Mouse (Mus musculus): ENCODE results near the gene Ccdc51. TPM values are rescaled to one million over a fixed set of nuclear protein-coding genes. Genes with fewer than 3 reads are reported as not detected.

Gene Ccdc51
- total and polyA plus RNA-seq, 2 experiments from 2014 or later, result 7.2 to 12.2 TPM

DNA sequence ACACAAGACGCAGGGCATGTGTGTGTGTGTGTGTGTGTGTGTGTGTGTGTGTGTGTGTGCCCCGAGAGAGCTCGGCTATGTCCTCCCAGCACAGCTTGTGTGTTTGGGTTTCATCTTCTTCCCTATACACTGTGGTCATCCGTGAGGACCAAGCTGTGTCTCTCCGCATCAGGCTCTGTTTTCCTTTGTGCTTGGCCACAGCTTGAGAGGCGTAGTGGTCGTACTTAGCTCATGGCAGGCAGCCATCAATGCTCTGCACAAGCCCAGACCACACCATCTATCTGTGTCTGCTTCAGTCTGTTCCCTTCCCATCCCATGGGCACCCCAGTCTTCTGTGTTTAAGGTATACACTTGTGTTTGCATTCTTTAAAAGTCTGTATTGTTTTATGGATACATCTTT lies 40.9 kb upstream of the Ccdc51 start:
- Histone ChIP-seq H3K27me3 (ENCODE audit: insufficient read depth, low read length) (no peaks in the 10 kb centered on the region), H3K9me3 (ENCODE audit: low read length) (no peaks in the 10 kb centered on the region), H3K27ac (ENCODE audit: low read depth, low read length) (no peak overlapping the region), H3K4me3 (ENCODE audit: low read depth, low read length) (no peak overlapping the region), H3K36me3 (ENCODE audit: insufficient read depth) (no peaks in the 10 kb centered on the region), H3K9ac (no peak overlapping the region), H3K4me2 (ENCODE audit: low read depth) (no peak overlapping the region), H3K4me1 (ENCODE audit: insufficient read depth) (0 out of 2 replicates have a peak, but pooled peaks cover 2% of the 10 kb centered on the region)
- DNase-seq (no peak), ATAC-seq (no peak)
- 59% methylated on average over 7 of the region's 7 CpGs for WGBS
- TF ChIP-seq CTCF (IDR thresholded peaks at IDR 0.05; ENCODE audit: low read depth), result no peak

DNA sequence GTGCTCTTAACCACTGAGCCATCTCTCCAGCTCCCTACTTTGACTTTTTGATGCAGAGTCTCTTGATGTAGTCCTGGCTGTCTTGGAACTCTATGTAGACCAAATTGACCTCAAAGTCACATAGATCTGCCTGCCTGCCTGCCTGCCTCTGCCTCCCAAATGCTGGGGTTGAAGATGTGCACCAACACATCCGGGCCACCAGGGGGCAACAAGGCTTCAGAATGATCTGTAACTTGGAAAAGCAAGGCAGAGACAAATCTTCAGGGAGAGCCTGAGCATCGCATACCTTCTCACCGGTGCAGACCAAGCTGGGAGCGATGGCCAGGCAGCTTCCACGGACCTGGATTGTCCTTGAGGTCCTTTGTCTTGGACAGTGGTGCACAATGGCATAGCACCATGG lies 36.0 kb upstream of the Ccdc51 start:
- no peak for ATAC-seq
- H3K9ac ChIP-seq, result no peak overlapping the region
- no peak overlapping the region for H3K27ac ChIP-seq (ENCODE audit: low read depth, low read length)
- H3K4me1 ChIP-seq (ENCODE audit: insufficient read depth), result no peaks in the 10 kb centered on the region
- H3K4me3 ChIP-seq (ENCODE audit: low read depth, low read length), result no peak overlapping the region
- no peak overlapping the region for H3K4me2 ChIP-seq (ENCODE audit: low read depth)
- no peak for DNase-seq
- WGBS, result 39% methylated on average over 5 of the region's 5 CpGs
- no peaks in the 10 kb centered on the region for H3K9me3 ChIP-seq (ENCODE audit: low read length)
- no peaks in the 10 kb centered on the region for H3K36me3 ChIP-seq (ENCODE audit: insufficient read depth)
- H3K27me3 ChIP-seq (ENCODE audit: insufficient read depth, low read length), result no peaks in the 10 kb centered on the region
- peak; percentile 75 for TF ChIP-seq CTCF (IDR thresholded peaks at IDR 0.05; ENCODE audit: low read depth)

DNA sequence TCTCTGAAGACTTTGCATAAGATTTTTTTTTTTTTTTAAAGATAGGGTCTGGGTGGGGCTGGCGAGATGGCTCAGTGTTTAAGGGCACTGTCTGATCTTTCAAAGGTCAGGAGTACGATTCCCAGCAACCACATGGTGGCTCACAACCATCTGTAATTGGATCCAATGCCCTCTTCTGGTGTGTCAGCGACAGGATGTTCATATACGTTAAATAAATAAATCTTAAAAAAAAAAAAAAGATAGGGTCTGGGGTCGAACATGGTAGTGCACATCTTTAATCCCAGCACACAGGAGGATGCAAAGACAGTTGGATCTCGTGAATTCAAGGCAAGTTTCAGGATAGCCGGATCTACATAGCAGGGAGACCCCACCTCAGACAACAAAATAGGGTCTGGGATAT lies 33.0 kb upstream of the Ccdc51 start:
- Histone ChIP-seq H3K36me3 (ENCODE audit: insufficient read depth) (no peaks in the 10 kb centered on the region), H3K27ac (ENCODE audit: low read depth, low read length) (no peak overlapping the region), H3K9ac (no peak overlapping the region), H3K27me3 (ENCODE audit: insufficient read depth, low read length) (no peaks in the 10 kb centered on the region), H3K9me3 (ENCODE audit: low read length) (no peaks in the 10 kb centered on the region), H3K4me2 (ENCODE audit: low read depth) (no peak overlapping the region), H3K4me1 (ENCODE audit: insufficient read depth) (no peaks in the 10 kb centered on the region), H3K4me3 (ENCODE audit: low read depth, low read length) (no peak overlapping the region)
- no peak for TF ChIP-seq CTCF (IDR thresholded peaks at IDR 0.05; ENCODE audit: low read depth)
- 85% methylated on average over 7 of the region's 7 CpGs for WGBS
- ATAC-seq (no peak), DNase-seq (no peak)

DNA sequence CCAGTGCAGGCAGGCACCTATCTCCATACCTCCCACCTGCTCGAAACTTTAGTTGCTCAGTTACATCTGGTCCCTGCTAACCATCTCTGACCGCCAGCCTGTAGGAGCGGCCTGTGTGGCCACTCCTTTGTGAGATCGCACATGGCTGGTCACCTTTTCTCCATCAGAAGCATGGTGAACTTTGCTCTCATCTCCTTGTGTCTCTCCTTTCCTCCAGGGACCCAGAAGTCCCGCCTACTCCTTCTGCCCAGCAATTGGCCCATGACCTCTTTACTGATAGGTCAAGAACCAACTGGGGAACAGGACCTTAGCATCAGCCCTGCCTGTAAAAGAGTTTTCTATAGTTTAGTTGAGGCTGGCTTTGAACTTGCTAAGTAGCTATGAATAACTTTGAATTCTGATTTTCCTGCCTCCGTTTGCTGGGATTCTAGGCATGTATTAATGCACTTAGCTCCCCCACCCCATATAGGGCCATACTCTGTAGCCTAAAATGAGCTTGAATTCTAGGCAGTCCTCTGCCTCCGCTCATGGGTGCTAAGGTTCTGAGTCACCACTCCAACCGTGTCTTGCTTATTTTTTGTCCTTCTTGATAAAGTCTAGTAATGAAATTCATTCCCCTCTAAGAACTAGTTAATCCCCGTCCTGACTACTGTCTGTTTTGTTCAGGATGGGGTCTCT lies 32.2 kb upstream of the Ccdc51 start:
- no peak overlapping the region for H3K9ac ChIP-seq
- H3K36me3 ChIP-seq (ENCODE audit: insufficient read depth), result no peaks in the 10 kb centered on the region
- H3K9me3 ChIP-seq (ENCODE audit: low read length), result no peaks in the 10 kb centered on the region
- WGBS, result 82% methylated on average over 9 of the region's 9 CpGs
- no peaks in the 10 kb centered on the region for H3K27me3 ChIP-seq (ENCODE audit: insufficient read depth, low read length)
- TF ChIP-seq CTCF (IDR thresholded peaks at IDR 0.05; ENCODE audit: low read depth), result no peak
- ATAC-seq, result no peak
- H3K4me3 ChIP-seq (ENCODE audit: low read depth, low read length), result no peak overlapping the region
- H3K27ac ChIP-seq (ENCODE audit: low read depth, low read length), result no peak overlapping the region
- H3K4me2 ChIP-seq (ENCODE audit: low read depth), result no peak overlapping the region
- no peak for DNase-seq
- H3K4me1 ChIP-seq (ENCODE audit: insufficient read depth), result no peaks in the 10 kb centered on the region

DNA sequence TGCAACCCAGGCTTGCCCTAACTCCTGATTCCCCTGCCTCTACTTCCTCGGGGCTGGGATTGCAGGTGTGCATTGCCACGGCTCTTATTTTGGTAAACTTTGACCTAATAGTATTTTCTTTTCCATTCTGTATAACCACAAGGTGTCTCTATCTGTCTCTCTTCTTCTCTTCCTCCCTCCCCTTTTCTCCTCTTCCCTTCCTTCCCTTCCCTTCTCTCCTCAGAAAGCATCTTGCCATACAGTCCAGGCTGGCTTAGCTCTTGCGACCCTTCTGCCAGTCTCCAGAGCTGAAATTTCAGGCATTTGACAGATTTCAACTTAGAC lies 31.7 kb upstream of the Ccdc51 start:
- Histone ChIP-seq H3K36me3 (ENCODE audit: insufficient read depth) (no peaks in the 10 kb centered on the region), H3K9me3 (ENCODE audit: low read length) (no peaks in the 10 kb centered on the region), H3K4me2 (ENCODE audit: low read depth) (no peak overlapping the region), H3K9ac (no peak overlapping the region), H3K4me1 (ENCODE audit: insufficient read depth) (no peaks in the 10 kb centered on the region), H3K27ac (ENCODE audit: low read depth, low read length) (no peak overlapping the region), H3K4me3 (ENCODE audit: low read depth, low read length) (no peak overlapping the region), H3K27me3 (ENCODE audit: insufficient read depth, low read length) (no peaks in the 10 kb centered on the region)
- DNase-seq (no peak), ATAC-seq (no peak)
- WGBS, result 89% methylated on average over 3 of the region's 3 CpGs
- no peak for TF ChIP-seq CTCF (IDR thresholded peaks at IDR 0.05; ENCODE audit: low read depth)

DNA sequence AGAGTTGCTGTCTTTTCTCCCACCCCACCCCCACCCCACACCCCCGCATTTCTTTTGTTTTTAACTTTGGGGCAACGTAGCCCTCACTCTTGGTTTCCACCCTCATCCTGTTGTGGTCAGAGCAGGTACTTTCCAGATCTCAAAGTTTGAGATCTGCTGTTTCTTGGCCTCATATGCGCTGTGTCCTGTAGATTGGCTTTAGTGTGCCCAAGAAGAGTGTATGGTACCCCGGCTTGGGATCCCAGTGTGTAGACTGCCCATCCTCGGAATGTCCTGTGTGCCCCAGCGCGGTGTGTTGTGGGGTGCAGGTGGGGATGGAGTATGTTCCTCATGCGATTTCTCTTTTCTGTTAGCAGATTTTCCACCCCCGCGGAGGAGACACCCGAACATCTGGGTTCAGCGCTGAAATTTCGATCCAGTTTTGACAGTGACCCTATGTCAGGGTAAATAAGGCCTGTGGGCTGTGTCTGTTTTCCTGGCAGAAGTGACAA lies 31.2 kb upstream of the Ccdc51 start:
- WGBS, result 89% methylated on average over 13 of the region's 13 CpGs

DNA sequence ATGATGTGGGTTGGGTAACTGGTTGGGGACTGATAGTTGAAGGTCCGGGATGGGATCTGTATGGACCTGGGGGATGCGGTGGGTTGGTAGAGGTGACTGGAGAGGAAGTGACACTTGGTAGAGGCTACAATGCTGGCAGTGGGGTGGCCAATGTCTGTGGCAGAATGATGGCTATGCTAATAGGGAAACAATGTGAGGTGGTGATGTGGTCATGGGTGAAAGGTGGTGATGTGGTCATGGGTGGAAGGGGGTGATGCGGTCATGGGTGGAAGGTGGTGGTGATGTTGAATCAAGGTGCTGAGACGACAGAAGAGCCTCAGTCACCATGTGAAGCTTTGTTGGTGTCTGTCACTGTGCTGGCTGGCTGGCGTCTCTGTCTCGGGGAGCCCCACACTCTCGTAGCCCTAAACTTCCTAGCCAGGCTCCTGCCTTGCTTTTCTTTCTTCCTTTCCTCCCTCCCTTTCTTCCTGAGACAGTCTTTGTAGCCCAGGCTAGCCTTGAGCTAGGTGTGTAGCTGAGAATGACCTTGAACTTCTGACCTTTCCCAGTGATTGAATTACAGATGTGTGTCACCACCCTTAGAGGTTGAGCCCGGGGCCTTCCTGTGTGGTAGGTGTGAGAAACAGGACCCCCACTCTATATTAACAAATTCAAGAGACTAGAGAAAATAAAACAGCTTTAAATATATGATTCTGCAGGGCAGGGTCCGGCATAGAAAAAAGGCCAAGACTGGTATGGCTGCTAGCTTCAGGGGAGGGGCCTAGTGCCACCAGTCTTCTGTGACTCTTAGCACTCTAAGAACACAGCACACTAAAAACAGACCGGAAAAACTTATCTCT lies 30.4 kb upstream of the Ccdc51 start:
- H3K27ac ChIP-seq (ENCODE audit: low read depth, low read length), result no peak overlapping the region
- no peaks in the 10 kb centered on the region for H3K9me3 ChIP-seq (ENCODE audit: low read length)
- no peak overlapping the region for H3K4me3 ChIP-seq (ENCODE audit: low read depth, low read length)
- 91% methylated on average over 10 of the region's 10 CpGs for WGBS
- no peaks in the 10 kb centered on the region for H3K4me1 ChIP-seq (ENCODE audit: insufficient read depth)
- H3K36me3 ChIP-seq (ENCODE audit: insufficient read depth), result peaks cover 8% of the 10 kb centered on the region
- TF ChIP-seq CTCF (IDR thresholded peaks at IDR 0.05; ENCODE audit: low read depth), result no peak
- no peak for ATAC-seq
- no peak overlapping the region for H3K4me2 ChIP-seq (ENCODE audit: low read depth)
- no peaks in the 10 kb centered on the region for H3K27me3 ChIP-seq (ENCODE audit: insufficient read depth, low read length)
- DNase-seq, result no peak
- H3K9ac ChIP-seq, result no peak overlapping the region

More for the DNA sequence above, 31.2 kb upstream of the Ccdc51 start:
- Histone ChIP-seq H3K4me1 (ENCODE audit: insufficient read depth) (no peaks in the 10 kb centered on the region), H3K4me2 (ENCODE audit: low read depth) (no peak overlapping the region), H3K4me3 (ENCODE audit: low read depth, low read length) (no peak overlapping the region), H3K36me3 (ENCODE audit: insufficient read depth) (no peaks in the 10 kb centered on the region), H3K27me3 (ENCODE audit: insufficient read depth, low read length) (no peaks in the 10 kb centered on the region), H3K9ac (no peak overlapping the region), H3K27ac (ENCODE audit: low read depth, low read length) (no peak overlapping the region), H3K9me3 (ENCODE audit: low read length) (no peaks in the 10 kb centered on the region)
- no peak for DNase-seq
- no peak for ATAC-seq
- no peak for TF ChIP-seq CTCF (IDR thresholded peaks at IDR 0.05; ENCODE audit: low read depth)

Measured in forebrain, postnatal 0 days (tissue).